Mouse (Mus musculus): Measurements from ENCODE around the gene Cacna2d1. TPM values are rescaled to one million over a fixed set of nuclear protein-coding genes. Genes with fewer than 3 reads are reported as not detected.
A peak's percentile ranks its signal among the peaks of the same experiment; 100 is the strongest.

Gene Cacna2d1
- polyA plus RNA-seq, 1 experiment from 2014 or later: 24.1 TPM

DNA sequence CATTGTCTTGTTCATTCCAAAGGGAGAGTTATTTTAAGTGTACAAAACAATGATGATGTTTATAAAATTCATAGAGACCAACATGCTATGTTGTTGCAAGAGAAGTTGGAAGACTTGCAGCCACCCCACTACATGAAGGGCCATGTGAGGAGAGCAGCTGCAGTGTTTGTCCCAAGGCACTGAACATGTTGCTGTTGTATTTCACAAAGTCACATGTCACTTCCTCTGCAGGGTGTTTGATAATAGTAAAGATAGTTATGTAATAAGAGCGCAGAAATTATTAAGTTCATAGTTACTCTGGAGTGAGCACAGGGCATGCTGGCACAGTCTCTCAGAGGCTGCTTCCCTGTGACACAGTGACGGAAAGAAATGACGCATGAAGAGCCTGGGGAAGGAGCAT is 392.1 kb downstream of the Cacna2d1 start:
- WGBS: 93% methylated on average over 3 of the region's 3 CpGs
- H3K4me3 ChIP-seq (ENCODE audit: low read length): no peak overlapping the region
- no peaks in the 10 kb centered on the region for H3K9me3 ChIP-seq (ENCODE audit: control insufficient read depth, low read length)
- no peaks in the 10 kb centered on the region for H3K4me1 ChIP-seq (ENCODE audit: control insufficient read depth, insufficient read depth, low read length)
- H3K27me3 ChIP-seq (ENCODE audit: control insufficient read depth, insufficient read depth, low read length): no peaks in the 10 kb centered on the region
- ATAC-seq (ENCODE audit: low FRiP score, low TSS enrichment): no peak
- H3K9ac ChIP-seq (ENCODE audit: low read depth, low read length): no peak overlapping the region
- no peak overlapping the region for H3K27ac ChIP-seq (ENCODE audit: low read depth, low read length)
- H3K36me3 ChIP-seq (ENCODE audit: control insufficient read depth, insufficient read depth, low read length): no peaks in the 10 kb centered on the region
- H3K4me2 ChIP-seq (replicated peaks; ENCODE audit: low read depth, low read length): no peak overlapping the region

DNA sequence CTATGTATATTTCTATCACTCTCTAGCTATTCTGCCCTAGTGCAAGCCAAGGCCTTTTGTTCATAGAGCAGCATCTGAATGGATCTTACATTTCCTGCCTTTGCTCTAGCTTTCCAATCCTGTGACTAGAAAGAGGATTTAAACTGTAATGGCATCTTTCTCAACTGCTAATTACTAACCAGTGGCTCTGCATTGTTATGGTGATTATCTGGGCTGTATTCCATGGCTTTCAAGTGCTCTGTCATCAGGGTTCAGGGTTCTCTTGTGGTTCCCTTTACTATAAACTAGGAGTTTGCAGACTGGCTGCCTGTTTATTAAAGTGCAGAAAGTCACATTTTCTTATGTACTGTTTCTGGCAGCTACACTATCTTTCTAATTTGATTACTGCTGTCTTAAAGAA is 410.9 kb downstream of the Cacna2d1 start:
- H3K9me3 ChIP-seq (ENCODE audit: control insufficient read depth, low read length): no peaks in the 10 kb centered on the region
- H3K9ac ChIP-seq (ENCODE audit: low read depth, low read length): no peak overlapping the region
- H3K36me3 ChIP-seq (ENCODE audit: control insufficient read depth, insufficient read depth, low read length): no peaks in the 10 kb centered on the region
- no peak overlapping the region for H3K4me2 ChIP-seq (replicated peaks; ENCODE audit: low read depth, low read length)
- no peaks in the 10 kb centered on the region for H3K27me3 ChIP-seq (ENCODE audit: control insufficient read depth, insufficient read depth, low read length)
- no peak for ATAC-seq (ENCODE audit: low FRiP score, low TSS enrichment)
- H3K27ac ChIP-seq (ENCODE audit: low read depth, low read length): no peak overlapping the region
- no peak overlapping the region for H3K4me3 ChIP-seq (ENCODE audit: low read length)
- H3K4me1 ChIP-seq (ENCODE audit: control insufficient read depth, insufficient read depth, low read length): no peaks in the 10 kb centered on the region

DNA sequence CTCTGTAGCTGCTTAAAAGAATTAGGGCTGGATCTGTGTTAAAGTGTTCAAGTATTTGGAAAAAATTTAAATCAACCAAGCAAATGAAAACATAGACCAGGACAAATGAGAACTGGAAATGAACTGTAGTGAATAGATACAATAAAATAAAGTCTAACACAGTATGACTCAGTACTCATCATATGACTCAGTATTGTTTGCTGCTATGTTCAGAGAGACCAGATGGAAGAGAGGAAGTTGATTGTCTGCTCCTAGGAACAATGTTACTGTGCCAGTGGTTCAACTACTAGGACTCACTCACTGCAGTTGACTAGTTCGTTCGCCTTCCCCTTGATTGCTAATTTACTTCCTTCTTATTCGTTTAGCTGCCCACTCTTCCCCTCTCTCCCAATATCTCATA is 421.3 kb downstream of the Cacna2d1 start:
- Histone ChIP-seq H3K4me2 (replicated peaks; ENCODE audit: low read depth, low read length) (no peak overlapping the region), H3K4me1 (ENCODE audit: control insufficient read depth, insufficient read depth, low read length) (no peaks in the 10 kb centered on the region), H3K36me3 (ENCODE audit: control insufficient read depth, insufficient read depth, low read length) (peaks cover 8% of the 10 kb centered on the region; the same call in 1 of the 2 replicates), H3K9ac (ENCODE audit: low read depth, low read length) (no peak overlapping the region), H3K27me3 (ENCODE audit: control insufficient read depth, insufficient read depth, low read length) (no peaks in the 10 kb centered on the region), H3K27ac (ENCODE audit: low read depth, low read length) (no peak overlapping the region), H3K4me3 (ENCODE audit: low read length) (no peak overlapping the region), H3K9me3 (ENCODE audit: control insufficient read depth, low read length) (no peaks in the 10 kb centered on the region)
- no peak for ATAC-seq (ENCODE audit: low FRiP score, low TSS enrichment)
- 89% methylated on average over 3 of the region's 3 CpGs for WGBS

DNA sequence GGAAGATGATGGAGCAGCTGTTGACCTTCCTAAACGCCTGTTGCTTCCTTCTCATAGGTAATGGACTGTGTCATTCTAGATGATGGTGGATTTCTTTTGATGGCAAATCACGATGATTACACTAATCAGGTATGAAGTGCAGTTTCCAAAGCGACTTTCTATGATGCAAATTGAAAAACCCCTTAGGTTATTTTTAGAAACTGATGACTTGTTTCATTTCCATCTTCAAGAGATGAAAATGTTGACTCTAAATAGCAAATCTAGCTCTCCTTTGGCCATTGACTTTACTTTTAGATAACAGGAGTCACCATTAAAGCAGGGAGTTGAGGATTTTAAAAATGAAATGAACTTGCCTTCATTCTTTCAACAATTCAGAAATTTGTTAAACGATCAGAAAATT is 423.2 kb downstream of the Cacna2d1 start:
- no peaks in the 10 kb centered on the region for H3K4me1 ChIP-seq (ENCODE audit: control insufficient read depth, insufficient read depth, low read length)
- H3K9ac ChIP-seq (ENCODE audit: low read depth, low read length): no peak overlapping the region
- no peak for ATAC-seq (ENCODE audit: low FRiP score, low TSS enrichment)
- no peak overlapping the region for H3K4me2 ChIP-seq (replicated peaks; ENCODE audit: low read depth, low read length)
- H3K4me3 ChIP-seq (ENCODE audit: low read length): no peak overlapping the region
- H3K27ac ChIP-seq (ENCODE audit: low read depth, low read length): no peak overlapping the region
- 89% methylated on average over 4 of the region's 4 CpGs for WGBS
- no peaks in the 10 kb centered on the region for H3K9me3 ChIP-seq (ENCODE audit: control insufficient read depth, low read length)
- H3K27me3 ChIP-seq (ENCODE audit: control insufficient read depth, insufficient read depth, low read length): no peaks in the 10 kb centered on the region
- H3K36me3 ChIP-seq (ENCODE audit: control insufficient read depth, insufficient read depth, low read length): peaks cover 8% of the 10 kb centered on the region; the same call in 1 of the 2 replicates

DNA sequence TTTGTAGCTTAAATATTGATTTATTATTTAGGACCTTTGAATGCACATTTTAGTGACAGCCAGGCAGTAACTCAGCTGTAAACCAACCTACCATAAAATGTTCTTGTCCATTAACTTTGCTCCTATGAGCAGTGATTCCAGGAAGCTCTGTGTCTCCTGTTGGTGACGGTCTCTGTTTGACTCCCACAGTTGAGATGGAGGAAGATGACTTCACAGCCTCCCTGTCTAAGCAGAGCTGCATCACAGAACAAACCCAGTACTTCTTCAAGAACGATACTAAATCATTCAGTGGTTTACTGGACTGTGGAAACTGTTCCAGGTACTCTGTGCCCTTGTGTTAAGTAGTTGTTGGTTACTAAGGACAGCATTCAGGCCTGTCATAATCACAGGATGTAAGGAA is 427.6 kb downstream of the Cacna2d1 start:
- Histone ChIP-seq H3K27me3 (ENCODE audit: control insufficient read depth, insufficient read depth, low read length) (no peaks in the 10 kb centered on the region), H3K4me2 (replicated peaks; ENCODE audit: low read depth, low read length) (no peak overlapping the region), H3K9me3 (ENCODE audit: control insufficient read depth, low read length) (no peaks in the 10 kb centered on the region), H3K4me3 (ENCODE audit: low read length) (no peak overlapping the region), H3K36me3 (ENCODE audit: control insufficient read depth, insufficient read depth, low read length) (peaks cover 4% of the 10 kb centered on the region; the same call in 1 of the 2 replicates), H3K9ac (ENCODE audit: low read depth, low read length) (no peak overlapping the region), H3K4me1 (ENCODE audit: control insufficient read depth, insufficient read depth, low read length) (no peaks in the 10 kb centered on the region), H3K27ac (ENCODE audit: low read depth, low read length) (no peak overlapping the region)
- peak; percentile 62; the same call in 1 of the 2 replicates for ATAC-seq (ENCODE audit: low FRiP score, low TSS enrichment)
- 52% methylated on average over 2 of the region's 2 CpGs for WGBS

DNA sequence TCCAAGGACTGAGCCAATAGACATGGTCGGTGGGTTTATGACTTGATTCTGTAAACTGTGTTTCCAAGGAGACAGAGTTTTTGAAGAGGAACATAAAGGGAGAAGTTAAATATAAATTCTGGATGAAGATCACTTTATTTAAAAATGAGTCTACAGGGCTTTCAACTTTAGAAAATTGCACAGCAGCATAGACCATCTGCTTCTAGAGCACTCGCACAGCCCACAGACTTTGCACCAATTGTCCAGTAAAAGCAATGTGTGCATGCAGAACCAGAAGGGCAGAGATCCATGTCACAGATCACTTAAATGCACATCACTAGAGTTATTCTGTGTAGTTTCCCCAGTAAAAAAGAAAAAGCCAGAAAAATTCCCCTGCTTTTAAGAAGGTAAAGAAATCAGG is 428.7 kb downstream of the Cacna2d1 start:
- whole genome bisulfite sequencing: 84% methylated on average over 2 of the region's 2 CpGs
- Histone ChIP-seq H3K27ac (ENCODE audit: low read depth, low read length) (no peak overlapping the region), H3K4me1 (ENCODE audit: control insufficient read depth, insufficient read depth, low read length) (no peaks in the 10 kb centered on the region), H3K4me2 (replicated peaks; ENCODE audit: low read depth, low read length) (no peak overlapping the region), H3K4me3 (ENCODE audit: low read length) (no peak overlapping the region), H3K27me3 (ENCODE audit: control insufficient read depth, insufficient read depth, low read length) (no peaks in the 10 kb centered on the region), H3K36me3 (ENCODE audit: control insufficient read depth, insufficient read depth, low read length) (peaks cover 4% of the 10 kb centered on the region; the same call in 1 of the 2 replicates), H3K9me3 (ENCODE audit: control insufficient read depth, low read length) (no peaks in the 10 kb centered on the region), H3K9ac (ENCODE audit: low read depth, low read length) (no peak overlapping the region)
- no peak for ATAC-seq (ENCODE audit: low FRiP score, low TSS enrichment)

DNA sequence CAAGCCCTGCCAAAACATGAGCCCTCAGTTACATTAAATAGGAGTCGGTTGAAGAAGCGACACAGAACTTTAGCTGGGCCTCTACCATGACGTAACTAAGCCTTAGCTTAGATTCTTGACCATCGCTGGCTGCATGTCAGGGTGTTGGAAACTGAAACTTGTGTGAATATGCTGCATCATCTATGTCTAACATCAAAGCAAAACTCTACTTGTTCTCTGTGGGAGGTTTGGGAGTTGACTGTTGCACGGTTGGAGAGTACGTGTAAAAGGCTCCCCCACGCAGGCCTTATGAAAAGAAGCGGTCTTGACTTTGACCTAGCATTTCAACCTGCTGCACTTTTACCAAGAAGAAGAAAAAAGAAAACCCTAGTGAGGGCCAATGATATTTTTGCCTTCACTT is 436.2 kb downstream of the Cacna2d1 start:
- no peak for ATAC-seq (ENCODE audit: low FRiP score, low TSS enrichment)
- H3K27ac ChIP-seq (ENCODE audit: low read depth, low read length): no peak overlapping the region
- no peak overlapping the region for H3K9ac ChIP-seq (ENCODE audit: low read depth, low read length)
- H3K36me3 ChIP-seq (ENCODE audit: control insufficient read depth, insufficient read depth, low read length): no peaks in the 10 kb centered on the region
- no peak overlapping the region for H3K4me2 ChIP-seq (replicated peaks; ENCODE audit: low read depth, low read length)
- H3K4me1 ChIP-seq (ENCODE audit: control insufficient read depth, insufficient read depth, low read length): no peaks in the 10 kb centered on the region
- no peaks in the 10 kb centered on the region for H3K9me3 ChIP-seq (ENCODE audit: control insufficient read depth, low read length)
- WGBS: 83% methylated on average over 8 of the region's 8 CpGs
- no peaks in the 10 kb centered on the region for H3K27me3 ChIP-seq (ENCODE audit: control insufficient read depth, insufficient read depth, low read length)
- H3K4me3 ChIP-seq (ENCODE audit: low read length): no peak overlapping the region

DNA sequence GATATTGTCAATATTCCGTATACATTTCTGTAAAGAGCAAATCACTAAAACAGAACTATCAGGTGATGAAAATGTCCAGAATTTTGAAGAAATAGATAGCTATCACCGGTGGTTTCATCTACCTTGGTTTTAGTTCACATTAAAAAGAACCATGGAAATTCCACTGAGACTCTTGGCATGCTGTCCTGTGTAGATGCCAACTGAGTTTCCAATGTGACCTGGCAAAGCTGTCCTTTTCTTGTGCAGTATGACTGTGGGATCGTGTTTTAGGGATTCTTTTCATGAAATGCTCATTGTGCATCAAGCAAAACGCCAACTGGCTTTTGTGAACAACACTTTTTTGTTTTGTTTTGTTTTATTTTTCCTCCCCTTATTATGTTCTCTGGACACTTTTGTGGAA is 439.5 kb downstream of the Cacna2d1 start:
- H3K4me2 ChIP-seq (replicated peaks; ENCODE audit: low read depth, low read length): no peak overlapping the region
- WGBS: 91% methylated on average over 4 of the region's 4 CpGs
- no peak overlapping the region for H3K4me3 ChIP-seq (ENCODE audit: low read length)
- no peak overlapping the region for H3K27ac ChIP-seq (ENCODE audit: low read depth, low read length)
- H3K9ac ChIP-seq (ENCODE audit: low read depth, low read length): no peak overlapping the region
- ATAC-seq (ENCODE audit: low FRiP score, low TSS enrichment): no peak
- H3K4me1 ChIP-seq (ENCODE audit: control insufficient read depth, insufficient read depth, low read length): no peaks in the 10 kb centered on the region
- no peaks in the 10 kb centered on the region for H3K27me3 ChIP-seq (ENCODE audit: control insufficient read depth, insufficient read depth, low read length)
- no peaks in the 10 kb centered on the region for H3K9me3 ChIP-seq (ENCODE audit: control insufficient read depth, low read length)
- H3K36me3 ChIP-seq (ENCODE audit: control insufficient read depth, insufficient read depth, low read length): no peaks in the 10 kb centered on the region

DNA sequence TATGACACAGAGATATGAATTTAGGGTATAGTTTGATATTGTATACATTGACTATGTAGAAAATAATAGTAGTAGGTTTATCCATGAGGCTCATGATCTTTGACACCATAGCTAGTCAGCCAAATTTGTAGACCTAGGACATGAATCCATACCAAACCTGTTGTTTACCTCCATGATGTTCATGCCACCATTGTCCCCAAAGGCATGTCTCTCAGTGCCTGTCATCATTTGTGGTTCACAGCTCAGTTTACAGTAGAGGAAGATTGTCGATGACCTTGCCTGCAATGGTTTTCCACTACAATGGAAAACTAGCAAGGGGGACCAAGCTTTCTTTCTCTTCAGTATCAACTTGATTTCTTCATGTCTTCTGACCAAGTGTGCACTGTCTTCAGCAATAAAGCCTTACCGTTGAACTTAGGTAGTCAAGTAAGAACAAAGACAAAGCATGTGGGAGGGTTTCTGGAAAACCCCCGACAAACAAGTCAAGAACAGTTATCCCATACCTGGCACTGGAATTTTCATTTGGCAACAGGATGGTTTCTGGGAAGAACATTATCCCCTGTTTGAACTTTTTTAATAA is 441.9 kb downstream of the Cacna2d1 start:
- H3K4me3 ChIP-seq (ENCODE audit: low read length): no peak overlapping the region
- no peak for ATAC-seq (ENCODE audit: low FRiP score, low TSS enrichment)
- H3K36me3 ChIP-seq (ENCODE audit: control insufficient read depth, insufficient read depth, low read length): no peaks in the 10 kb centered on the region
- no peaks in the 10 kb centered on the region for H3K27me3 ChIP-seq (ENCODE audit: control insufficient read depth, insufficient read depth, low read length)
- WGBS: 97% methylated on average over 3 of the region's 3 CpGs
- H3K9me3 ChIP-seq (ENCODE audit: control insufficient read depth, low read length): no peaks in the 10 kb centered on the region
- H3K4me1 ChIP-seq (ENCODE audit: control insufficient read depth, insufficient read depth, low read length): no peaks in the 10 kb centered on the region
- H3K4me2 ChIP-seq (replicated peaks; ENCODE audit: low read depth, low read length): no peak overlapping the region
- no peak overlapping the region for H3K9ac ChIP-seq (ENCODE audit: low read depth, low read length)
- no peak overlapping the region for H3K27ac ChIP-seq (ENCODE audit: low read depth, low read length)
